Mouse (Mus musculus) right cerebral cortex, postnatal 4 days (tissue): ENCODE measurements around the gene Rpl18.

Experiments
- DNase-seq: peaks from one replicate; pipeline ENCODE4 v3.0.0-alpha.2; 2022

Gene Rpl18

GRCm38 (mm10) chr7:45715090-45715708 lies at the start of gene Rpl18:
TSS of gene Rpl18 (plus strand) at chr7:45715457.
- DNase-seq, result peak; percentile 99

GRCm38 (mm10) chr7:45666161-45666560 lies 49.1 kb upstream of the Rpl18 start, which contains the start of gene Fut2:
TSS of gene Fut2 (minus strand) at chr7:45666394.
- DNase-seq, result no peak

GRCm38 (mm10) chr7:45667761-45668160 lies 47.5 kb upstream of the Rpl18 start:
- DNase-seq, result peak; percentile 52

GRCm38 (mm10) chr7:45668921-45669320 lies 46.3 kb upstream of the Rpl18 start:
- no peak for DNase-seq

- DNase-seq, result no peak
Measured at GRCm38 (mm10) chr7:45677627-45678295, 37.5 kb upstream of the Rpl18 start.

- no peak for DNase-seq
Measured at GRCm38 (mm10) chr7:45678513-45678912, 36.7 kb upstream of the Rpl18 start.

- no peak for DNase-seq
Measured at GRCm38 (mm10) chr7:45679966-45680621, 35.2 kb upstream of the Rpl18 start.

GRCm38 (mm10) chr7:45681046-45681736 lies 34.1 kb upstream of the Rpl18 start:
- DNase-seq, result no peak

GRCm38 (mm10) chr7:45682144-45683126 lies 32.8 kb upstream of the Rpl18 start:
- peak; percentile 93 for DNase-seq

GRCm38 (mm10) chr7:45683396-45684050 lies 31.7 kb upstream of the Rpl18 start, which contains the start of gene Ntn5:
TSS of gene Ntn5 (plus strand) at chr7:45684022.
- DNase-seq, result no peak

GRCm38 (mm10) chr7:45685811-45686210 lies 29.4 kb upstream of the Rpl18 start:
- no peak for DNase-seq

GRCm38 (mm10) chr7:45686841-45687240 lies 28.4 kb upstream of the Rpl18 start:
- no peak for DNase-seq

GRCm38 (mm10) chr7:45689099-45689498 lies 26.2 kb upstream of the Rpl18 start:
- no peak for DNase-seq

GRCm38 (mm10) chr7:45689800-45690199 lies 25.5 kb upstream of the Rpl18 start:
- no peak for DNase-seq

GRCm38 (mm10) chr7:45692364-45692763 lies 22.9 kb upstream of the Rpl18 start:
- DNase-seq, result no peak

GRCm38 (mm10) chr7:45693921-45694591 lies 21.2 kb upstream of the Rpl18 start, which contains the start of gene Sec1:
TSS of gene Sec1 (minus strand) at chr7:45694402.
- no peak for DNase-seq

GRCm38 (mm10) chr7:45695098-45695497 lies 20.2 kb upstream of the Rpl18 start:
- no peak for DNase-seq

GRCm38 (mm10) chr7:45697894-45698293 lies 17.4 kb upstream of the Rpl18 start:
- DNase-seq, result no peak

- peak; percentile 59 for DNase-seq
Measured at GRCm38 (mm10) chr7:45699523-45700141, 15.6 kb upstream of the Rpl18 start, which contains the start of gene Car11. TSS of gene Car11 (plus strand) at chr7:45699843.

GRCm38 (mm10) chr7:45700301-45701015 lies 14.8 kb upstream of the Rpl18 start:
- peak; percentile 64 for DNase-seq
